Mouse (Mus musculus) spleen, adult 2 months (tissue): ENCODE data around the gene Zcchc7. TPM values are rescaled to one million over a fixed set of nuclear protein-coding genes. Genes with fewer than 3 reads are reported as not detected.

Source experiments
- DNase-seq, 2 experiments: peaks; one replicate each; pipeline versions ENCODE4 v3.0.0 to v3.0.0-alpha.2; 2012 to 2021; ENCODE audit warnings: low spot score in 2 of 2, low read depth in 1 of 2
- H3K27ac ChIP-seq: fragments of 200-500 bp; 2 replicates; pipeline ENCODE4 v1.5.1; 2012; ENCODE audit warnings: low read length, inconsistent platforms; ENCODE audit not compliant: insufficient read depth
- H3K27me3 ChIP-seq: fragments of 200-500 bp; 2 replicates; pipeline ENCODE4 v1.6.1; 2012; ENCODE audit warnings: mild to moderate bottlenecking, moderate library complexity, low read length, inconsistent platforms; ENCODE audit not compliant: control insufficient read depth, insufficient read depth
- H3K36me3 ChIP-seq: fragments of 200-500 bp; 2 replicates; pipeline ENCODE4 v1.6.1; 2012; ENCODE audit warnings: mild to moderate bottlenecking, low read length, inconsistent platforms; ENCODE audit not compliant: control insufficient read depth, insufficient read depth
- H3K4me1 ChIP-seq: fragments of 200-500 bp; 2 replicates; pipeline ENCODE4 v1.6.1; 2011; ENCODE audit warnings: inconsistent platforms; ENCODE audit not compliant: control insufficient read depth, insufficient read depth, insufficient read length
- H3K4me3 ChIP-seq: fragments of 200-500 bp; 2 replicates; pipeline ENCODE4 v1.5.1; 2011; ENCODE audit warnings: mild to moderate bottlenecking, inconsistent platforms; ENCODE audit not compliant: insufficient read depth, insufficient read length; ENCODE audit errors: extremely low read depth
- CTCF ChIP-seq: fragments of 200-500 bp; IDR thresholded peaks from 2 replicates; pipeline ENCODE4 v1.5.1; 2011; ENCODE audit warnings: mild to moderate bottlenecking, inconsistent platforms; ENCODE audit not compliant: insufficient read depth, insufficient read length, insufficient replicate concordance; ENCODE audit errors: extremely low read depth
- POLR2A ChIP-seq: fragments of 200-500 bp; IDR thresholded peaks from 2 replicates; pipeline ENCODE4 v1.6.1; 2011; ENCODE audit warnings: low read depth, low read length, inconsistent platforms
- WGBS: fragments of 180-500 bp; shearing (Covaris S2); methylation state at CpG from one replicate; pipeline ENCODE4 v1.1.7; 2018; 5-methylcytosine and 5-hydroxymethylcytosine counted together
- polyA plus RNA-seq: library from polyadenylated mRNA; depleted of rRNA; stranded (reverse); fragments of >200 nt; gene quantifications from 2 replicates; pipeline ENCODE4 v1.2.3, GENCODE M21; 2012

The Zcchc7 gene
- polyA plus RNA-seq, 1 experiment, result 13.3 TPM

DNA sequence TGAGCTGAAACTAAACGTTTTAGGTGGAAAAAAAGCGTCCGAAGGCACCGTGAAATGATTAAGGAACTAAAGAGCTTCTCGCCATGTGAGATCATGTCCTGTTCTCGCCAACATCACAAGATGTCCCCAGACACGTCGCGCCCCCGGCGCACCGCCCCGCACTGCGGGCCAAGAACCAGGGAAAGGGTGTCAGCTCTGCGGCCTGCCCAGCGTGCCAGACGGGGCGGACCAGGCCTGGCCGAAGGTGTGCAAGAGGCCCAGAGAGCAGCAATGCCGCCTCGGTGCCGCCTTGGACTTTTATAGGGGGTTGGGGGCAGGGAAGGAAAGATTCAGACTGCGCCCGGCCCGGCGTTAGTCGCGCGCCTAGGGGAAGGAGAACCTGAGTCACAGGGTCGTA is 45.0 kb upstream of the Zcchc7 start:
- Histone ChIP-seq H3K4me1 (peaks cover 7% of the 10 kb centered on the region; the same call in 1 of the 2 replicates), H3K4me3 (peak overlapping the region; percentile 60; the same call in 1 of the 2 replicates), H3K36me3 (0 out of 2 replicates have a peak, but pooled peaks cover 1% of the 10 kb centered on the region), H3K27ac (peak overlapping the region; percentile 97), H3K27me3 (no peaks in the 10 kb centered on the region)
- TF ChIP-seq POLR2A, result peak; percentile 94
- no peak for TF ChIP-seq CTCF
- DNase-seq, result peak; percentile 77 to 83
- 3% methylated on average over 30 of the region's 30 CpGs for WGBS

DNA sequence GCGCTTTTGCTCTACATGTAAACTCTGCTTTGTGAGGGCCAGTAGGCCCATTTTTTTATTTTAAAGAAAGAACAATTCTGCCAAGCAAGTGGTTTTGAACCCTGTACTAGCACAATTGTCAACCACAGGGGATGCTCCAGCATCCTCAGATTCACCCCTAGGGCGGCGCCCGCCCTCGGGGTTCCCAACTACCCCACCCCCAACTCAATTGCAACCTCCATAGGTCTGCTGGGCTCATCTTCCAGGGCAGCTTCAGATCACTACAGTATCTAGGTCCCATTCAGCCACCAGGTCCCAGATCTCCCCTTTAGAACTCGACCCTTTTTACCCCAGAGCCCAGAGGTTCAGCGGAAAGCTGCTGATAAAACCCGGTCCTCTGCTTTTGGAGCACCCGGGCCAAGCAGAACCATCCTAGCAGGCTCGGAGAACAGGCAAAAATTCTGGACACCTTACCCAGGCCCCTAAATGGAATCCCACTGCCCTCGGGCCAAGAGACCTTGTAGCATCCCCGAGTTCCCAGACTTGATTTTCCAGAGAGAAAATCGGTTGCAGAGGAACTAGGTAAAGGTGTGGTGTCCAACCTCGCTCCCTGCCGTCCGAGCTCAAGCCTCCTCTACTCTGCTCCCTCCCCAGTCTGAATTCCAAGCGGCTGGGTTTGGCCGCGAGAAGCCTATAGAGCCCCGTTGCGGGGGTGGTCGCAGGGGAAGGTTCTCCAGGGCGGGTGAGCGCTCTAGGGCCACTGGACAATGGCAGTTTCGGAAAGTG is 44.4 kb upstream of the Zcchc7 start:
- 10% methylated on average over 25 of the region's 25 CpGs for whole genome bisulfite sequencing

DNA sequence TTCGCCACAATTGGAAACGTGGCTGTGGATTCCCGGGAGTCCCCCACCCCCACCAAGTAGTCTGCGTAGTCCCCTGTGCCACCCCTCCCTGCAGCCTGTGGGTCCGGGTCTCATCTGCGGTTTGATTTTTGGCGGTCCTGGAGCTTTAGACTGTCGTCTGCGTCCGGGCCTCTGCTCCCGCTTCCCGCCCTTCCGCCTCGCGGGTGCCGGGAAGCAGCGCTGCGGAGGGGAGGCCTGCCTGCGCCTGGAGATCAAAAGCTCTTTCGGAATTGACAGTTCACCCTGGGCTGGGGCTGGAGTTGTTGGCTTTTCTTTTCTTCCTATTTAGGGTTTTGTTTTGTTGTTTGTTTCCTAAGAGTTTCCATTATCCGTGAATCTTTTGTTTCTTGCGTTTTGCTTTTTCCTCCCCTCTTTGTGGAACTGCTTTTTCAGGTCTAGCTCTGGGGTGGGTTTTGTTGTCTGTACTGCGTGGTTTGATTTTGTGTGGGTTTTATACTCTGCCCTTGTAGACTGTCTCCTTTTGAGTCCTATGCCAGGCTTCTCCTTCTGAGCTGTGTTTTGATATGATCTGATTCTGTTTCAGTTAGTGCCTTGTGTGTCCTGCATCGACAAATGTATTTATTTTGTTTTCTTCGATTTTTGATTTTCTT is 43.5 kb upstream of the Zcchc7 start:
- 2% methylated on average over 25 of the region's 25 CpGs for WGBS
- DNase-seq, result peak in 1 of 2 experiments; percentile 29
- Histone ChIP-seq H3K4me3 (peak overlapping the region; percentile 60), H3K27me3 (no peaks in the 10 kb centered on the region), H3K36me3 (0 out of 2 replicates have a peak, but pooled peaks cover 1% of the 10 kb centered on the region), H3K27ac (peak overlapping the region; percentile 97), H3K4me1 (peaks cover 8% of the 10 kb centered on the region; the same call in 1 of the 2 replicates)
- no peak for TF ChIP-seq POLR2A
- TF ChIP-seq CTCF, result no peak

More for the DNA sequence above, 44.4 kb upstream of the Zcchc7 start:
- Histone ChIP-seq H3K4me3 (peak overlapping the region; percentile 60), H3K4me1 (peaks cover 8% of the 10 kb centered on the region; the same call in 1 of the 2 replicates), H3K27ac (peak overlapping the region; percentile 97), H3K27me3 (no peaks in the 10 kb centered on the region), H3K36me3 (0 out of 2 replicates have a peak, but pooled peaks cover 1% of the 10 kb centered on the region)
- DNase-seq, result peak in 1 of 2 experiments; percentile 30
- TF ChIP-seq POLR2A, result no peak
- TF ChIP-seq CTCF, result no peak

DNA sequence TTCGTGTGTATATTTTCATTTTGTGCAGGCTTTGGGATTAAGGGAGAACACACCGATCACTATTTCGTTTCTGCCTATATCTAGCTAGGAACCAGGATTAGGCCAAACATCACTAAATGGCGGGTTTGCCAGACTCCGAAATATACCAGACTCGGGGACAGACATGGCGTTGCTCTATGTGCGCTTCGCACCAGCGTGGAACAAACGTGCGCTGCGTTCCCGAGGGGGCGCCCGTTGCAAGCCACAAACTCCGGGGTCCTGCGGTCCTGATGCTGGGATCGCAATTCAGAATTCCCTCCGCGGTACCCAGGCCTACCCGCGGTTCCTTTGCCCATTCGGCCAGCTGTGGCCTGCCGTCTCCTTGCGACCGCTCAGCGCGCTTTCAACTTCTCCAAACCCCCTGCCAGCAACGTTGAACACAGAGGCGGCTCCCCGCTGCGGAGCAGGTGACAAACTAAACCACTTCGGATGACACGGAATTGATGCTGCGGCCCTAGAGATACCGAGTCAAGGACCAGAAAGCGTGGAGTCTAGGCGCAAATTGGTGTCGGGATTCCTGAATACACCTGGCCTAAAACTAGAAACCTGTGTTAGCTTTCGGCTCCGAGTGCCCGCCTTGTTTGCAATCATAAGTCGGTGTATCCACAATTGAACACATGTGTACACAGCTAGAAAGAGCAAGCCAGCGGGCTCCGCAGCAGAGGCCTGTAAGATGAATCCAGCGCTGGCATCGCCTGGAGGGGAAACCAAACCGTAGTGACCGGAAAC is 42.7 kb upstream of the Zcchc7 start:
- H3K27ac ChIP-seq, result peak overlapping the region; percentile 97
- TF ChIP-seq POLR2A (0 out of 2 replicates have a peak, but pooled peaks have one; percentile 5), CTCF (no peak)
- 2% methylated on average over 50 of the region's 50 CpGs for WGBS
- no peaks in the 10 kb centered on the region for H3K36me3 ChIP-seq
- peak in 1 of 2 experiments; percentile 67 for DNase-seq
- peaks cover 8% of the 10 kb centered on the region; the same call in 1 of the 2 replicates for H3K4me1 ChIP-seq
- H3K4me3 ChIP-seq, result peak overlapping the region; percentile 57
- no peaks in the 10 kb centered on the region for H3K27me3 ChIP-seq

DNA sequence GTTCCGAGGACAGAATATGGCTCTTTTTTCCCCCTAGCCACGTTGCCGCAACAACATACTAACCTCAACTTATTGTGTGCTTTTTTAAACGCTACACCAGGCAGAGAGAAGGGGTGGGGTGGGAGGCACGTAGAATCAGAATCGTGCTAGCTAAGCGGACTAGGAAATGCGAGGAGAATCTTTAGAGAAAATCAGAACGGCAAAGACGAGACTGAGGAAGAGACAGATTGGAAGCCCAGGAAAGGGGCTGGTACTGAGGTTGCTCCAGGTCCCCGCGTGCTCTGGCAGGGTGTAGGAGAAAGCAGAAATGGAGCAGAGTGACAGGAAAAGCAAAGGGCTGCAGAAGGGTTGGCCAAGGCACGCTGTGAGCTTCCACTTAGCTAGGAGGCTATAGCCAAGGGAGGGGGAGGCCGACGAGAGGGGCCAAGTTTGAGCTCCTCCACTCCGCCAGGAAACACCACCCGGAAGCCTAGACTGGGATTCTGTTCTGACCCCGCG is 42.1 kb upstream of the Zcchc7 start:
- Histone ChIP-seq H3K4me1 (peaks cover 8% of the 10 kb centered on the region; the same call in 1 of the 2 replicates), H3K4me3 (peak overlapping the region; percentile 57), H3K27me3 (no peaks in the 10 kb centered on the region), H3K27ac (peak overlapping the region; percentile 97), H3K36me3 (no peaks in the 10 kb centered on the region)
- peak in 1 of 2 experiments; percentile 28 for DNase-seq
- 6% methylated on average over 19 of the region's 19 CpGs for WGBS
- no peak for TF ChIP-seq CTCF
- no peak for TF ChIP-seq POLR2A

DNA sequence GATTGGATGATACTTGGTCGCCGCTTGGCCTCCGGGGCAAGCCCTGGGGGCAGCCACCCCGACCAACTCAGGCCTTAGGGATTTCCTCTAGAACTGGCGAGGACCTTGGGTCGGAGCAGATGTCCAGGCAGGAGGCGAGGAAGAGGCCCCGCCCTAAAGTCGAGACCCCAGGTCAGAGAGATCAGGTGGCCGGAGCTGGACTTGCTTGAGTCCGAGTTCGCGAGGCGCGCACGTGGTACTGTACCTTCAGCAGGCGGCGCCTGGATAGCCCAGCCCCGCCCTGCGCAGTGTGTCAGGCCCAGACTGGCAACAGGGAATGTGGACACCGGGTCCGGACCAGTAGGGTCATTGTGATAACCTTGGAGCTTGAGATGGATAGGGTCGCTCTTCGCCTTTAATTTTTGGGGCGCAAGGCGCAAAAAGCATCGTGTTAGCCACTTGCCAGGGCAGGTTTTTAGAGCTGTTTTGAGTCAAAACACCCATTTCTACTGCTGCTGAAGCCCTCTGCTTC is 41.5 kb upstream of the Zcchc7 start:
- H3K27ac ChIP-seq, result peak overlapping the region; percentile 97
- H3K36me3 ChIP-seq, result no peaks in the 10 kb centered on the region
- peak in 1 of 2 experiments; percentile 60 for DNase-seq
- peak overlapping the region; percentile 57 for H3K4me3 ChIP-seq
- WGBS, result 8% methylated on average over 27 of the region's 27 CpGs
- peaks cover 8% of the 10 kb centered on the region; the same call in 1 of the 2 replicates for H3K4me1 ChIP-seq
- TF ChIP-seq CTCF (no peak), POLR2A (no peak)
- no peaks in the 10 kb centered on the region for H3K27me3 ChIP-seq
